Mouse (Mus musculus) cerebral cortex, adult 2 months (tissue): ENCODE results near the gene Ccdc91.

ENCODE experiments used
- WGBS: fragments of 180-500 bp; shearing (Covaris S2); methylation state at CpG from one replicate; pipeline ENCODE4 v1.1.7; 2018; 5-methylcytosine and 5-hydroxymethylcytosine counted together

Gene Ccdc91

DNA sequence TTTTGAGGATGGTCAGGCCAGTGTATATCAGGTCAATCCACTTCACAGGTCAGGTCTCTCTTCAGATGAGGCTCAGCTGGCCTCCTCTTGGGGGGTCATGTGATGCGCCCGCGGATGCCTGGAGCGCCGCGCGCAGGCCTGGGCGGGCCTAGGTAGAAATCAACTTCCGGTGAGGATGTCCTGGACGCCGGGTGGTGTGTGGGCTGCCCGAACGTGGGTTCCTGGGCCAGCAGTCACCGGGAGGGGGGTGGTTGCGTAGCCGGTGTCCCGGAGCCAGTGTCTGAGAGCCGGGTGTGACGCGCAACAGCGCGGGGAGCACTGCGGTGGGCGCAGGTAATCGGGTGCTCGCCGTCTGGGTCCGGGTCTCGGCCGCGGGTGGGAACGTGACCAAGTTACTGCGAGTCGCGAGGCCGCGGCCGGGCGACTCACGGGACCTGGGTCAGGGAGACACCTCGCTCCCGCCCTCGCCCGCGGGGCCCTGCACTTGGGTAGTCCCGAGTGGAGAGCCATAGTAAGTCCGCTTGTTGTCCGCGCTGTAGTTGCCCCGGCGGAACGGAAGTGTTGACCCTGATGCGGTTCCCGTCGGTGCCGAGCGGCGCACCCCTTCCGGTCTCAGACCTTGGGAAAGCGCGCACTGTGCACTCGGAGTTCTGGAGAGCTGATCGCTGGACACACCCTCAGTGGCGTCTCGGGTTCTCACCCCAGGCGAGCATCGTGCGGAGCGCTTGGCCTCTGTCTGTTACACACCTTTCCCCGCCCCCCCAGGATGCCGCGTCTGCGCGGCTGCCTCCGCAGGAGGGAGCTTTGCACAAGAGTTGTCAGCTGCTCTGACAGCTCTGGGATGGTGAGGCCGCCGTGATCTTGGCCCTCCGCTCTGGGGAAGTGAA lies at the start of gene Ccdc91:
Gene Ccdc91, plus strand, starts transcription at position 102 of the 887 bp plus-strand sequence.
- 1% methylated on average over 78 of the region's 78 CpGs for WGBS

DNA sequence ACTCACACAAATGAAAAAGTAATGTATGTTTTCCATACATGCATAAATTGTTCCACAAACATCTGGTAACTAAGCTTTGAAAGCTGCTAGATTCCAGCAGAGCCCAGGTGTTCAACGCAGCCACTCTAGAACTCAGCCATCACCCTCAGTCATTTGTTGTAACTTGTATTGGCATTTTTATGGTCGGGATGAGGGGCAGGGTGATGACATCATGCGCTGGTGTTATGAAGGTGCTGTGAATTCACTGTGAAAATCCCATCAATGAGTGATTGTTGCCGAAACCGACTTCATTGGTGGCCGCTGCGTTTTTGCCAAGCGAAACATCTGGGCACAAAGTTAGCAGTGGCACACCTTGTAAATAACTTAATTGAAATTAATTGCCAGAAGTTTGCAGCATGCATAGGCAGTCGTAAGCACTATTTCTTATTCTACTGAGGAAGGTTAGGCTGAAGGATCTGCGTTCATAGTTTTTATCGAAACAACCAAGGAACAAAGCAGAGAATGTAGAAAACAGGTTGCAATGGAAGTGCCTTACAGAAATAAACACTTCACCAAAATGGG lies 48.6 kb upstream of the Ccdc91 start:
- WGBS = 87% methylated on average over 11 of the region's 11 CpGs

- 61% methylated on average over 5 of the region's 5 CpGs for WGBS
These were observed 19.9 kb upstream of the Ccdc91 start for GRCm38 (mm10) chr6:147455775-147456174.

- WGBS = 89% methylated on average over 11 of the region's 11 CpGs
These were observed 16.9 kb upstream of the Ccdc91 start for GRCm38 (mm10) chr6:147458637-147459301.

DNA sequence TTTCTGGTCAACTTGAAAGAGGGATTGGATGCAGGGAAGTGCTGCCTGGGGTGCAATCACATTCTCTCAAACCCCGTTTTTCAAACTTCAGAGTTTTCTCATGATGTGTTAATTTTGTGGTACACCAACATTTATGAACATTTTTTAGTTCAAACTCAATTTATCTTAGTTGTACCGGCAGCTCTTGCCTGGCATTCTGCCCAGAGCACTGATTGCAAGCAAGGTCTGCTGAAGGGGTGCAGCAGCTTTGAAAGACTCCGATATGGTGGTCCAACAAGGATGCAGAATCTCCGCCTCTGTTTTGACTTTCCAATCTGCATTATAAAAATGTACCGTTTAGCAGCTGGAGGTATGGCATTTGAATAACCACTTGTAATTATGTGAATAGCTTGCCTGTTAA lies 5.6 kb upstream of the Ccdc91 start:
- 43% methylated on average over 5 of the region's 5 CpGs for WGBS

- WGBS = 90% methylated on average over 5 of the region's 5 CpGs
These were observed 5.5 kb downstream of the Ccdc91 start for GRCm38 (mm10) chr6:147481141-147481540.

DNA sequence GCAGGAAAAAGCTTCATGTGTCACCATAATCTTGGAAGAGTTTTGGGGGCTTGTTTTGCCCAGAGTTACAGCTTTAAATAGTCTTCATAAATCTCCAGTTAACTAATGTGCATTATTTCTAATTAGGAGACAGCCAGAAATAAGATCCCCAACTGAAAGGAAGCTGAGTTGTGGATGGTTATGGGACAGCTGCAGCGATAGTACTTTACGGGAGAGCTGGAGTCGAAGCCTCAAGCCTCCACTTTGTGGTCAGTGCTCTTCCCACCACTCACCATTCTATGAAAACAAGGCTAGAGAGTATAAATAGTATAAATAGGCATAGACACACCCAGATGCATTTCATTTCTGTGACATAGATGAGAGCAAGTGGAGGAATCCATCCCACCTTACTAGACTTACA lies 14.5 kb downstream of the Ccdc91 start:
- 97% methylated on average over 3 of the region's 3 CpGs for WGBS

DNA sequence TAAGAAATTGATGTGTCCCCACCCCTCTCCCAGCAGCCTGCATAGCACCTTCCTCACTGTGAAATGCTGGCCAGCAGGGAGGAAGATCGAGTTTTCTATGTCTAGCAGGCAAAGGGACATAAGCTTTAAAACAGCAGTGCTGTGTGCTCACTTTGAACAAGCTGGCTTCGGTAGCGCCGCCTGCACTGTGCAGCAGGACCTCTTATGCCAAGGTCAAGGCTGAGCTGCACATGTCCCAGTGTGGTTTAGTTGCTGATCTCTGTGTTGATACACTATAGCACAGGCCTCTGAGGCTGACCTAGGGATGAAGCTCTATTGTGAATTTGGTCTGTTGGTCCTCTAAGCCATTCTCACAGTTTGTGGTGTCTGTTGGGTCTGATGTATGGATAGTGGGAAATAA lies 16.9 kb downstream of the Ccdc91 start:
- WGBS = 87% methylated on average over 4 of the region's 4 CpGs

- WGBS = 81% methylated on average over 3 of the region's 3 CpGs
These were observed 25.8 kb downstream of the Ccdc91 start for GRCm38 (mm10) chr6:147501439-147501838.

DNA sequence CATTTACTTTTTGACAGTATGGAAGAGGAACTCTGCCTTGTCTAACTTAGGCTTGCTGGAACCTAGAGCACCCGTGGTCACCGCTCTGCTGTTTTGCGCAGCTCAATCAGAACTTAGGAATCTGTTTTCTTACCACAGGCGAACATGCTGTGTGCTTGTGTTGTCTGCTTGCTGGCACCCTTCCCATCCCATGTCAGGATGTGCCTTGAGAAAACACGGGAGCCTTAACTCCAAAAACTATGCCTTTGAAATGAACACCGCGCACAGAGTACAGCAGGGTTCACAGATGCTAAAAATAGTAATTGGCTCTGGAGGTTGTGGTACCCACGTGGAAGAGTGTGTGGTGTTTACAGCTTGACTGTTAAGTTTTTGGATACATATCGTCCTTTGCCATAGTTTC lies 30.4 kb downstream of the Ccdc91 start:
- 45% methylated on average over 9 of the region's 9 CpGs for WGBS

DNA sequence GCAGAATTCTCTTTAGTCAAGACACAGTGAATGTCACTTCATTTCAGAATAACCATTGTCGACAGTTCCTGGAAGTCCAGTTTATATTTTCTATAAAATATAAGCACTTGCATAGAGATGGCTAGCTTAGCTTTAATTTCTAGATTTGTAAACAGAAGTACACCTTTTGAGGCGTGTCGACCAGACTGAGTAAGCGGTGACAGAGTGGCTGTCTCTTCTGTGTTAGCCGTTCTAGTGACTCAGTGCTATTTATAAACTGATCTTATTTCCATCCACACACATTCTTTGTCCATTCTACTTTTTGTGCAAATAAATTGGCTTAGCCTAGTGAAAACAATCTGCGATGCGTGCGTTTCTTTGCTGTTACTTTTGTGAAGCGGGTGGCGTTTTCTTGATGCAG lies 30.9 kb downstream of the Ccdc91 start:
- 53% methylated on average over 10 of the region's 10 CpGs for WGBS

DNA sequence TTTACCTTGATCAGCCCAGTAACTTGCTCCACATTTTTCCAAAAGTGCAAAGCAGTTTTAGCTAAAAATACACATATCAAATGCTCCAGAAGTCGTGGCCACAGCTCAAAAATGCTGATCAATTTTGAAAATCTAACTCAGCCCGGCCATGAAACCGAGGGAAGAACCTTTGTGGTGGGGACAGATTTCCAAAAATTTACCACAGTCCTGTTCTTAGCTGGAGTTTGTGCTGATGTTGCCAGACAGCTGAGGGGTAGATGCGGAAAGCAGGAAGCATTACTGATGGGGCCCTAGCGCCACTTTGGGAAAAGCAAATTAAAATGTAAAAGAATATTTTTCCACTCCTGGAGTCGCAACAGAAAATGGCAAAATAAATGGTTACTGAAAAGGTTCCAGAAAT lies 31.6 kb downstream of the Ccdc91 start:
- 78% methylated on average over 6 of the region's 6 CpGs for WGBS

GRCm38 (mm10) chr6:147510516-147510915 lies 34.9 kb downstream of the Ccdc91 start:
- 91% methylated on average over 2 of the region's 2 CpGs for WGBS

- WGBS = 43% methylated on average over 8 of the region's 8 CpGs
These were observed 42.3 kb downstream of the Ccdc91 start for GRCm38 (mm10) chr6:147517909-147518308.

GRCm38 (mm10) chr6:147534971-147535370 lies 59.3 kb downstream of the Ccdc91 start:
- 96% methylated on average over 5 of the region's 5 CpGs for whole genome bisulfite sequencing

GRCm38 (mm10) chr6:147538236-147538635 lies 62.6 kb downstream of the Ccdc91 start:
- WGBS = 82% methylated on average over 5 of the region's 5 CpGs

DNA sequence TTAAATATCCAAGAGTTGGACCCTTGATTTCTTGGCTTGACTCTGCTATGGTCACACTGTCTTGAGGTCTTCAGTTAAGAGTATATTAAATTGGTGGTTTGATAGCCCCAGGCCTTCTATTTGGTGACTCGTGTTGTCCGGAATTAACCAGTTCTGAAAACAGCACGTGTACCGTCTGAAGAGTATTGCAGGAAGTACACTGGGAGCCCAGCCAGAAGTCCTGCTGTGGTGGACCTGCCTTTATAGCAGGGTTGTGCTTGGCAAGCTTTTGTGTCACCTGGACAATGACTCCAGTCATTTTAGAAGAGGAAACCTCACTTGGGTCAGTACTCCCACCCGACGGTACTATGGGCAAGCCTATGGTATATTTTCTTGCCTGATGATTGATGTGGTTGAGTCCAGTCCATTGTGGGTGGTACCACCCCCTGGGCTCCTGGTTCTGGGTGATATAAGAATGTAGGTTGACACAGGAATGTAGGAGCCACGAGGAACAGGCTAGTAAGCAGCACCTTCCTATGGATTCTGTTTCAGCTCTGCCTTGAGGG lies 63.5 kb downstream of the Ccdc91 start:
- 70% methylated on average over 7 of the region's 7 CpGs for WGBS

DNA sequence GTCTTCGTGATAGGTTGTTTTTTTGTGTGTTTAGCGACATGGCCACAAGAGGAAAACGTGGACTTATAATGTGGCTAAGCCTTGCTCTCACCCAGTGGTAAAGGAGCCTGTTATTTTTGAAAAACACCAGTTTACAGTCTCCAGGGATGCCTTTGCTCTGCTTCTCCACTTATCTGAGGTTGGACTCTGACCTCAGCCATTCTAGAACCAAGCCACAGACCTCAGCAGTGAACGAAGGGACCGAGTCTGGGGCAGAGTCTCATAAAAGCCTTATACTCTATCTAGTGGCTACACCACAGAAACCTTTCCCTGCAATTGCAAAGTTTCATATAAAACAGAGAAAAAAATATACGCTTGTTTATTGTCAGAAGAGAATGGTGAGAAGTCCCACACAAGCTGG lies 65.3 kb downstream of the Ccdc91 start:
- 98% methylated on average over 6 of the region's 6 CpGs for WGBS

DNA sequence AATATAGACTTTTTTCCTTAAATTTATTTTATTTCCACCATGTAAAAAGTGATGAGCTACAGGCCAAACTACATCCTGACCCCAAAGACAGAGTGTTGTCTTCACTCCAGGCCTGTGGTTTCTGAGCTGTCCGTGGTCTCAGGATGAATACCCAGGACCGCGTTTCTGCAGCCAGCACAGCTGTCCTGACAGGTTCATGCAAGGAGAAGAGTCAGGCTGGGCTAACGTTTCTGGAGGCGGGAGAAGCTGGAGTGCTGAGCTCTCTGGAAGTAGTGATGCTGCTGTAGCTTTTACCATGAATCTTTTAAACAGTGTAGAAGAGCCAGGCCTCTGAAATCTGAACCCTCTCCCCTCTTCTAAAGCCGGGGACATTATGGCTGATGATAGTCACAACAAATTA lies 80.0 kb downstream of the Ccdc91 start:
- 77% methylated on average over 6 of the region's 6 CpGs for WGBS

DNA sequence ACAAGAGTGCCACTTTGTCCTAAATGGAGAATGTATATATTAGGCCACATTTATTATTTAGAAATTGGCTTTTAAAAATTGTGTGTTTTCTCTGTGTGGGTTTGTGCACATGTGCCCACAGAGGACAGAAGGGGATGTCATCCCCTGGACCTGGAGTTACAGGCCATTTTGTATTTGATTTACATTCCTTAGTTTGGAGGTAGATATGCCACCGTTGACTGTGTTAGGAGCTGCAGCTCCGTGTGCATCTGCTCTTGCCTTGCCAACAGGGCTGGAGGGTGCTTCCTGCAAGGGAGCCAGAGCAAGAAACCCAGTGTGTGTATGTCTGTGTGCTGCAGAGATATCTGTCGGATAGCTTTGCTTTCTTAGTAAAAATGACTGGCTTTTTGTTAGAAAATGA lies 83.7 kb downstream of the Ccdc91 start:
- WGBS = 60% methylated on average over 3 of the region's 3 CpGs

- WGBS = 88% methylated on average over 5 of the region's 5 CpGs
These were observed 93.6 kb downstream of the Ccdc91 start for GRCm38 (mm10) chr6:147569246-147569645.

- 75% methylated on average over 4 of the region's 4 CpGs for WGBS
These were observed 97.5 kb downstream of the Ccdc91 start for GRCm38 (mm10) chr6:147573137-147573536.
